Mouse (Mus musculus): ENCODE measurements around the gene Ppp1r14b.
"Not testable (repeated sequence)": the region's sequence is repeated elsewhere in the genome, so short reads cannot be mapped to it uniquely, and the experiment has no call there.

The Ppp1r14b gene

DNA sequence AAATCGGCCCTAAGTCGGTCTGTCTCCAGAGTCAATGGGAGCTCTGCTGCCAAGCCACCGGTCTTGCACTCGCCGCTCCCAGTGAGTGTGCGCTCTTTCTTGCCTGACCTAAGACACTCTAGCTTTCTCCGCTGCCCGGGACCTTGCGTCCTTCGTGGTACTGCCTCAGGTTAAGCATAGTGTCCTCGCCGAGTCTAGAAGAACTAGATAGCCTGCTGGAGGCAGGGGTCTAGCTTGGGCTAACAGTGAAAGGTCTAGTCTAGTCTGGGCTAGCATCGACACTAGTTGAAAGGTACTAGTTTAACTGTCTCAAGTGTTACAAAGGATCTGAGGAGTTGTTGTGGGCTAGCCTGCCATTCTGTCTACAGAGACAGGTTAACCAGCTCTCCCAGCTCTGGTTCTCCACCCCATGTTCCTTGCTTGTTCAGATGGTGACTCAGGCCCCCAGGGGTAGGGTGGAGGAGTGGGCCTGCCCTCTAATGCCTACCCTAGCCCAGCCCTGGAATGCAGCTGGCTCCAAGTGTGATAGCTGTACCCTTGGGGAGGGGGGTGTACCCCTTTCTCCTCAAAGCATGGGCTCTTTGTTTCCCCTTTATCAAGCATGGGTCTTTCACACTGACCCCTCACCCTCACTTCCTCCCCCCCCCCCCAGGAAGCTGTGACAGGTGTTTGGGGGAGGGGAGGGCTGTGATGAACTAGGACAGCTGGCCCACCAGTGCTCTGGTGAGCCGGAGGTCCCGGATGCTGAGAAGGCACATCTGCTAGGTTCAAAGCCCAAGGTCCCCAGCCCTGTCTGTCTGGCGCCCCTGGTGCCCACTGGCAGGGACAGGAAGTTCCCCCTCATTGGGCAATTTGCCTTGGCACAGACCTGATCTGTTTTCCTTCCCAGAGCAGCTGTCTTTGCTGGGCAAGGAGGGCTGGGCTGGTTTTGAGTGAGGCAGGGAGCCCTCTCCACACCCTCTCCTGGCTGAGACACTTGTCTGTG, 1.1 kb downstream of the Ppp1r14b start, which contains the start of gene Plcb3:
Gene Plcb3 (minus strand): TSS at position 934 of the 985 bp plus-strand sequence.
- DNase-seq (ENCODE audit: low spot score) = peak; percentile 73

GRCm38 (mm10) chr19:6977759-6978638, 3.2 kb downstream of the Ppp1r14b start:
- no peak for DNase-seq (ENCODE audit: low spot score)

GRCm38 (mm10) chr19:6978639-6978974, 3.8 kb downstream of the Ppp1r14b start:
- no peak for DNase-seq (ENCODE audit: low spot score)

- no peak for DNase-seq (ENCODE audit: low spot score)
Measured at GRCm38 (mm10) chr19:6979001-6979479, 4.3 kb downstream of the Ppp1r14b start.

- DNase-seq (ENCODE audit: low spot score) = peak; percentile 99
Measured at GRCm38 (mm10) chr19:6979486-6980380, 5.0 kb downstream of the Ppp1r14b start.

GRCm38 (mm10) chr19:6980381-6981093, 5.8 kb downstream of the Ppp1r14b start, which contains the start of gene Fkbp2:
Gene Fkbp2, minus strand, starts transcription at chr19:6980501.
- DNase-seq (ENCODE audit: low spot score) = peak; percentile 98

- no peak for DNase-seq (ENCODE audit: low spot score)
Measured at GRCm38 (mm10) chr19:6981465-6981864, 6.7 kb downstream of the Ppp1r14b start.

DNA sequence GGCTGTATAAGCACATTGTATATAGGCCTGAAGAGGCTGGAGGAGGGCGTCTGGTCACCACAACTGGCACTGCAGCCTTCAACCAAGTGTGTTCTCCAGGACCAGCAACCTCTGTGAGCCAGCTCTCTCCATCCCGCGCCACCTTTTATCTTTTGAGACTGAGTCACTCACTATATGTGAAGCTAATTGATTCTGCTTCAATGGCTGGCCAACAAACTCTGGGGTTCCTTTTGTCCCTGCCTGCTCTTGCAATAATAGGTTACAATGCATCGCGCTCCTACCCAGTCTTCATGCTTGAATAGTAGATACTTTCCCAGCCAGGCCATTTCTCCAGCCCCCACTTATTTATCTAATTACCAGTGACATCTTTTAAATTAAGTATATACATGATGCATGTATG, 8.9 kb downstream of the Ppp1r14b start:
- DNase-seq (ENCODE audit: low spot score) = no peak

GRCm38 (mm10) chr19:6985300-6985699, 10.5 kb downstream of the Ppp1r14b start:
- no peak for DNase-seq (ENCODE audit: low spot score)

DNA sequence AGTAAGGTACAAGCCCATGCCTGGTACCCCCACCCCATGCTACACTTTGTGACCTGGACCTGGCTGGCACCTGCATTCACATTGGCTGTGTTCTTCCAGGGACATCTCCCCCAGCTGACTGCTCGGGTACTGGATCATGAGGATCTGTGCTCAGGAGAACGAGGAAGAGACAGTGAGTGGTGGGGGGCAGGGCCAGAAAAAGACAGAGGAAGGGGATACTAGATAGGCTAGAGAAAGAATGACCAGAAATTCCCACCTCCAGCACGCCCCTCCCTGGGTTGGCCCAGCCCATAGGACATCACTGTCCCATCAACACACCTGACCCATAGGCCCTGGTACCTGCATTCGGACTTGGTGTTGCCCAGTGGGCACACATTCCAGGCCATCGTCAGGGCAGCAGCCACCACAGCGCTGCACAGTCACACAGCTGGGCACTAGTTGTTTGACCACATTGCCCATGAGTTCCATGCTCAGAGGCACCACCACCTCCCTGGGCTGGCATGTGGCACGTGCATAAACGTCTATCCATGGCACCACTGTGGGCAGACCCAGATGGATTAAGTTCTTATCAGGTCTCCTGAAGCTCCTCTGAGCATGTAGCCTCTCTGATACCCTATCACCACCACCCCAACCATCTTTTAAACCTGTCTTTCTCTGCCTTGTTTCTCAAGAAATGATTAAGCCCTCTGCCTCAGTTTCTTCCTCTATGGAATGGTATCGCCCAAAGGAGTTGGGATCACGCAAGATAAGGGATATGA, 11.4 kb downstream of the Ppp1r14b start:
- no peak for DNase-seq (ENCODE audit: low spot score)

DNA sequence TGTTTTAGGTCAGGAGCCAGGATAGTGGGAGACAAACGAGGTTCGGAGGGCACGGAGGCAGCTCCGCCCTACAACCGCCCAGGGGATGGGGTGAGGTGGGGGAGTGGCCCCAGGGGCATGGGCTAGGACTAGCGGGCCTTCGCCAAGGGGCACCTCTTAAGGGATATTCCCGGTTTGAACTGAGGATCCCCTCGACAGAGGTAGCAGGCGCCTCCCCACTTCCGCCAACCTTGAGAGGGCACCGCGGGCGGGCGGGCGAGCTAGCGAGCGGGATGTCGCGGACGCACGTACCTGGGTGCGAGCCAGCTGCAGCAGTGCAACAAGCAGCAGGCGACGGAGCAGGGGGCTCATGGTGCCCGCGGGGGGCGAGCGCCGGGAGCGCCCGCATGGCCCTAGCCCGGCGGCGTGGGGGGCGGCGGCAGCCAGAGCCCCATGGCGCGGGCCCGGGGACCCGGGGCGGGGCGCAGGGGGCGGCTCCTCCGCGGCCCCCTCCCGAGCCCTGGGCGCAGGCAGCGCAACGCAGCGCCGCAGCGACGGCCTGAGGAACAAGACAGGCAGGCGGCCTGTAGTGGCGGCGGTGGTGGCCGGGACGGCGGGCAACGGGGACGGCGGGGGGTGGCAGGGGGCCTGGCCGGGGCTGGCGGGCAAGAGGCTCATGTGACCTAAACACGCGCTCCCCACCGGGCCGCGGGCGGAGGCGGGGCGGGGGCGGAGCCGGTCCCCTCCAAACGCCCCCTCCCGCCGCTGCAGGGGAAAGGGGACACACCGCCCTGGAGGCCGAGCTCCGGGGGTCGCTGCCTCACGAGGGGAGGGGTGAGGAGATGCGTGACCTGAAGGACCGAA, 12.5 kb downstream of the Ppp1r14b start, which contains the start of gene Vegfb:
Gene Vegfb (minus strand): TSS at position 591 of the 843 bp plus-strand sequence.
- DNase-seq (ENCODE audit: low spot score) = no peak

GRCm38 (mm10) chr19:6987904-6988285, 13.1 kb downstream of the Ppp1r14b start:
- DNase-seq (ENCODE audit: low spot score) = no peak

- DNase-seq (ENCODE audit: low spot score) = no peak
Measured at GRCm38 (mm10) chr19:6989251-6989650, 14.5 kb downstream of the Ppp1r14b start.

DNA sequence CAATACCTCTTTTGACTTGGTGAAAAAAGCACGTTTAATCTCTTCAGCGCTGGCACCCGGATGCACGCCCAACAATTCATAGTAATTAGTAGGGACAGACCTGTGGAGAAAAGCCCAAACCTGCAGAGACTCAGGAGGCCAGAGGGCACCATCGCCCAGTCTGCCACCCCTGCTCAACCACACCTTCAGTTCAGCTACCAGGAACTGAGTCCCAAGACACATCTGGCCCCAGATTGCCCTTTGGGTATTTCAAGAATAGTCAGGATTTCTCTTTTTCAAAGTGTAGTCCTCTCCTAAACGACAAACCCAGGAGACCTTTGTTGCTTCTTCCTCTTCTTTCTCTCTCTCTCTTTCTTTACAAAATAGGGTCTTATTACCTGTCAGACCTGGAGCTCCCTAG, 15.9 kb downstream of the Ppp1r14b start:
- DNase-seq (ENCODE audit: low spot score) = no peak

DNA sequence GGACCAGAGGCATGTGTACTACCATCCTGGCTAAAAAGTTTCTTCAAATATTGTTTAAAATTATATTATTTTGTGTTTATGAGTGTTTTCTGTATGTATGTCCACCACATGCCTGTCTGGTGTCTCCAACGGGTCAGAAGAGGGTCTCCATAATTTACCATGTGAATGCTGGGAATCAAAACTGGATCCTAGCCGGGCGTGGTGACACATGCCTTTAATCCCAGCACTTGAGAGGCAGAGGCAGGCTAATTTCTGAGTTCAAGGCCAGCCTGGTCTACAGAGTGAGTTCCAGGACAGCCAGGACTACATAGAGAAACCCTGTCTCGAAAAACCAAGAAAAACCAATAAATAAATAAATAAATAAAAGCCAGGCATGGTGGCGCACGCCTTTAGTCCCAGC, 16.4 kb downstream of the Ppp1r14b start:
- not testable (repeated sequence) for DNase-seq (ENCODE audit: low spot score)

- peak; percentile 95 for DNase-seq (ENCODE audit: low spot score)
Measured at GRCm38 (mm10) chr19:6992011-6992858, 17.5 kb downstream of the Ppp1r14b start, which contains the start of gene Dnajc4. Gene Dnajc4, minus strand, starts transcription at chr19:6992572.

DNA sequence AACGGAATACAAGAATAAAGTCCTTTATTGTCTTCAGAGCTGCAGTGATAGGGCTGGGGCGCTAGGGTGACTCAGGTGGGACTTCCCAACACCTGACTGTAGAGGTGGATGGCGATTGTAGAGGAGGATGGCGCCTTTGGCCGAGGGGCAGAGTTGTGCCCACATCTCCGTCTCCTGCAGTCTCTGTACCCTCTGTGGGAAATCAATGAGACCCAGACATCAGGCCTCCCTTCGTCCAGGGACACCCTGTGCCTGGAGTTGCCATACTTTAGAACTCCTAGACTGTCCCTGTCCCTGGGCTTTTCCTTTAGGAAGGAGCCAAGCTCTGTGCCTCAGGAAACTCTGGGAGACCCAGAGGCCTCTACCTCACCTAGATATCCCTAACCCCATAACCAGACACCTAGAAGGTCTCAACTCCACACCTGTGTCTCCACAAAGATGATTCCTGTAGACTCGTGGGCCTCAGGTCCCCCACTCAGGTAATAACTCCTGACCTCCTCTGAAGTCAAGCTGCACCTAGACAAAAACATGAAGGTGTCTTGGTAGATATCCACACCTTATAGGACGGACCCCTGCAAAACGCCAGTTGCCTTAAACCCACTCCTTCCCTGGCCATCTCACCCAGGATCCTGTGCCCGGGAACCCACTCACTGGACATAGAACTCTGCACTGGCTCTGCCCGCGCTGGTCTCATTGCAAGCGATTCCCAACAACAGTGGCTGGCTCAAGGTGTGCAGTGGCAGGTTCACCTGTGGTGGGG, 18.4 kb downstream of the Ppp1r14b start:
- DNase-seq (ENCODE audit: low spot score) = no peak
